11 mouse cellular contexts compared by ENCODE assay signal in the genomic region with DNA sequence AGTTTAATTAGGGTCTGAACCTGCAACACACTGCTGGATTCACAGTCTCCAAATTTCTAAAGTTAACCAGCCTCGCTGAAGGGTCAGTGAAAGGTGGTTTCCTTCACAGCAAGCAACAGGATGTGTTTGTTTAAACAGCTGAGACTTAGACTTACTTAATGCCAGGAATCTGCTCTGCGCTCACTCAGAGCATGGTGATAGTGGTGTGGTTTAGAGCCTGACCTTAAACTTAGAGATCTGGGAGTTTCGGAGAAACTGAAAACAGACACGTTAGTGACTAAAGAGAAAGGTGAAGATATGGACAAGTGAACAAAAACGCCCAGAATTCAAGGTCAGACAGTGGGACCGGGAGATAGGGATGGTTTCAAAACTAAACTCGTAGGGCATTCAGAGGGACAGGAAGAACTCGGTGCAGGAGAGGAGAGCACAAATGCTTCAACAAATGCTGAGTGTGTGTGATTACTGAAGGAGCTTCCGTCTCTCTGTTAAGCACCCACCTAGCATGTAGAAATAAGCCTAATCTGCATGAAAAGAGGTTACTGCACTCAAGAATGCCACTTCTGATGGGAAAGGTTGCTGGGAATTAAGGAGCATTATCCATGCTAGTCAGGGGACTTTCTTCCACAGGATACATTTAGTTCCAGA.
DNase-seq lines count a peak whose midpoint lies in the region; ATAC-seq and TF ChIP-seq lines count a peak whose summit lies in the region.
"Had no signal": no experiment of that assay in that cellular context is flagged by ENCODE, and none has a peak within 500 bp of the region (broad histone marks: within the 10 kb centered on the region; RNA-seq: fewer than 3 reads in every experiment).

No protein-coding gene starts in this region.

- no peak overlapping the region for H3K4me3 ChIP-seq in kidney, postnatal 0 days (replicated peaks; ENCODE audit: low read depth, low read length)
- H3K4me3 ChIP-seq in intestine, embryonic 15.5 days (replicated peaks), result no peak overlapping the region
- no peak overlapping the region for H3K4me3 ChIP-seq in myocyte
- H3K4me3 ChIP-seq: liver, embryonic 15.5 days had no signal

- DNase-seq in kidney, postnatal 0 days (ENCODE audit: low spot score), result peak; percentile 78
- no peak for DNase-seq in kidney, adult 8-10 months
- DNase-seq in embryo, embryonic 10.5 days (ENCODE audit: low spot score), result peak; percentile 59
- DNase-seq in layer of hippocampus, adult 9-11 months, result no peak
- DNase-seq in B cell, adult 2 months, result no peak
- DNase-seq in layer of hippocampus, postnatal 36 days, result no peak
- DNase-seq: cerebellum, adult 11 months; gastrocnemius, postnatal 14 days had no signal

- H3K4me1 ChIP-seq in kidney, postnatal 0 days (replicated peaks; ENCODE audit: insufficient read depth, low read length), result no peaks in the 10 kb centered on the region
- no peaks in the 10 kb centered on the region for H3K4me1 ChIP-seq in intestine, embryonic 15.5 days (replicated peaks)
- H3K4me1 ChIP-seq: liver, embryonic 15.5 days had no signal

- H3K36me3 ChIP-seq in kidney, postnatal 0 days (ENCODE audit: insufficient read depth, low read length), result no peaks in the 10 kb centered on the region
- no peaks in the 10 kb centered on the region for H3K36me3 ChIP-seq in intestine, embryonic 15.5 days
- no peaks in the 10 kb centered on the region for H3K36me3 ChIP-seq in myocyte (ENCODE audit: control insufficient read depth, insufficient read depth)
- H3K36me3 ChIP-seq: liver, embryonic 15.5 days had no signal

- no peaks in the 10 kb centered on the region for H3K79me2 ChIP-seq in myocyte (ENCODE audit: control insufficient read depth, insufficient read depth)

- no peak for ATAC-seq in kidney, postnatal 0 days (replicated peaks; ENCODE audit: low FRiP score, low read depth)
- ATAC-seq in intestine, embryonic 15.5 days, result peak; percentile 49; the same call in 1 of the 2 replicates

- H3K9ac ChIP-seq in kidney, postnatal 0 days (ENCODE audit: low read depth, low read length), result no peak overlapping the region
- no peak overlapping the region for H3K9ac ChIP-seq in intestine, embryonic 15.5 days
- H3K9ac ChIP-seq: liver, embryonic 15.5 days had no signal

- no peak for TF ChIP-seq POLR2A in myocyte (IDR thresholded peaks at IDR 0.05; ENCODE audit: insufficient read length, low read depth)

- WGBS in kidney, postnatal 0 days, result 13% methylated on average over 9 of the region's 9 CpGs
- WGBS in intestine, embryonic 15.5 days, result 13% methylated on average over 9 of the region's 9 CpGs

- no peaks in the 10 kb centered on the region for H3K9me3 ChIP-seq in kidney, postnatal 0 days (replicated peaks; ENCODE audit: low read length)
- no peaks in the 10 kb centered on the region for H3K9me3 ChIP-seq in intestine, embryonic 15.5 days
- H3K9me3 ChIP-seq: liver, embryonic 15.5 days had no signal

- no peaks in the 10 kb centered on the region for H3K27me3 ChIP-seq in kidney, postnatal 0 days (ENCODE audit: insufficient read depth, low read length)
- H3K27me3 ChIP-seq in intestine, embryonic 15.5 days (replicated peaks), result no peaks in the 10 kb centered on the region
- peaks cover 14% of the 10 kb centered on the region for H3K27me3 ChIP-seq in myocyte (ENCODE audit: control insufficient read depth, insufficient read depth, insufficient read length)
- H3K27me3 ChIP-seq: liver, embryonic 15.5 days had no signal

- H3ac ChIP-seq in myocyte (ENCODE audit: control insufficient read depth, insufficient read length), result no peak overlapping the region

- H3K27ac ChIP-seq in kidney, postnatal 0 days, result no peak overlapping the region
- H3K27ac ChIP-seq in intestine, embryonic 15.5 days, result peak overlapping the region; percentile 24; the same call in 1 of the 2 replicates
- H3K27ac ChIP-seq: liver, embryonic 15.5 days had no signal

- no peak overlapping the region; the same call in 1 of the 2 replicates for H3K4me2 ChIP-seq in kidney, postnatal 0 days (ENCODE audit: low read length)
- peak overlapping the region; percentile 34 for H3K4me2 ChIP-seq in intestine, embryonic 15.5 days (replicated peaks)
- peak overlapping the region; percentile 25 for H3K4me2 ChIP-seq in myocyte (ENCODE audit: low read depth)
- H3K4me2 ChIP-seq: liver, embryonic 15.5 days had no signal

- TF ChIP-seq CTCF in kidney, postnatal 0 days (IDR thresholded peaks at IDR 0.05; ENCODE audit: low read depth), result no peak

TF ChIP-seq in myocyte, 11 proteins besides CTCF, POLR2A, EP300 and RAD21:
- TF ChIP-seq MYOD1 (IDR thresholded peaks at IDR 0.05; ENCODE audit: control insufficient read depth in 1 of 3, insufficient read length in 2 of 3, low read depth in 2 of 3) (no peak), MAX (IDR thresholded peaks at IDR 0.05; ENCODE audit: low read depth) (no peak), E2F4 (IDR thresholded peaks at IDR 0.05; ENCODE audit: insufficient read depth) (no peak), REST (IDR thresholded peaks at IDR 0.05; ENCODE audit: insufficient read depth, insufficient read length) (no peak), POLR2AphosphoS2 (IDR thresholded peaks at IDR 0.05; ENCODE audit: insufficient read length, low read depth) (no peak), CEBPB (IDR thresholded peaks at IDR 0.05; ENCODE audit: insufficient read depth, poor library complexity, severe bottlenecking) (no peak), TCF3 (IDR thresholded peaks at IDR 0.05; ENCODE audit: insufficient read length, low read depth) (no peak), TCF12 (IDR thresholded peaks at IDR 0.05; ENCODE audit: insufficient read depth, poor library complexity, severe bottlenecking) (no peak), MYOG (IDR thresholded peaks at IDR 0.05; ENCODE audit: control insufficient read depth in 1 of 3, insufficient read depth in 1 of 3, insufficient read length in 2 of 3, low read depth in 2 of 3) (no peak), SRF (IDR thresholded peaks at IDR 0.05; ENCODE audit: control insufficient read depth, insufficient read length, low read depth) (no peak), USF1 (IDR thresholded peaks at IDR 0.05; ENCODE audit: low read depth) (no peak)

Comparison
In these comparisons a context has a peak if more than half of its experiments do, and no peak if none do; other contexts are left out.
1. DNase-seq: peak in kidney, postnatal 0 days (single experiment) and embryo, embryonic 10.5 days (single experiment); none in kidney, adult 8-10 months (0 of 2), layer of hippocampus, adult 9-11 months (single experiment), B cell, adult 2 months (0 of 2) and layer of hippocampus, postnatal 36 days (0 of 2).